Mouse (Mus musculus) neural tube, embryonic 14.5 days (tissue): ENCODE data around the gene Plscr5. TPM values are rescaled to one million over a fixed set of nuclear protein-coding genes. Genes with fewer than 3 reads are reported as not detected.

Experiments
- ATAC-seq: fragments of 200-750 bp; cut with Nextera tagmentation; 2 replicates; pipeline ENCODE4 v1.8.0; 2017; ENCODE audit warnings: low read depth, mild to moderate bottlenecking, moderate TSS enrichment, moderate library complexity
- H3K27ac ChIP-seq: fragments of 300-500 bp; sonication (generic); 2 replicates; pipeline ENCODE4 v1.5.1; 2014; ENCODE audit warnings: low read depth, mild to moderate bottlenecking, control low read depth, low read length, moderate library complexity, mixed read lengths
- H3K27me3 ChIP-seq: fragments of 300-500 bp; sonication (generic); 2 replicates; pipeline ENCODE4 v1.6.1; 2014; ENCODE audit warnings: low read length; ENCODE audit not compliant: control insufficient read depth, insufficient read depth
- H3K36me3 ChIP-seq: fragments of 300-500 bp; sonication (generic); 2 replicates; pipeline ENCODE4 v1.6.1; 2014; ENCODE audit warnings: low read length, mixed read lengths; ENCODE audit not compliant: control insufficient read depth, insufficient read depth
- H3K4me1 ChIP-seq: fragments of 300-500 bp; sonication (generic); 2 replicates; pipeline ENCODE4 v1.6.1; 2014; ENCODE audit warnings: low read length; ENCODE audit not compliant: control insufficient read depth, insufficient read depth
- H3K4me2 ChIP-seq: fragments of 300-500 bp; sonication (generic); 2 replicates; pipeline ENCODE4 v1.6.1; 2014; ENCODE audit warnings: mild to moderate bottlenecking, low read depth, low read length, control low read depth
- H3K4me3 ChIP-seq: fragments of 300-500 bp; sonication (generic); 2 replicates; pipeline ENCODE4 v1.5.1; 2014; ENCODE audit warnings: low read depth, low read length, control low read depth, mixed read lengths
- H3K9ac ChIP-seq: fragments of 300-500 bp; sonication (generic); replicated peaks from 2 replicates; pipeline ENCODE4 v1.6.1; 2014; ENCODE audit warnings: low read depth, mild to moderate bottlenecking, control low read depth, low read length, mixed read lengths
- H3K9me3 ChIP-seq: fragments of 300-500 bp; sonication (generic); 2 replicates; pipeline ENCODE4 v1.6.1; 2016; ENCODE audit warnings: low read length; ENCODE audit not compliant: control insufficient read depth
- WGBS: fragments of 180-500 bp; shearing (Covaris S2); extraction: QIAGEN DNeasy Blood & Tissue Kit; methylation state at CpG from one replicate; pipeline ENCODE4 v1.1.7; 2014; 5-methylcytosine and 5-hydroxymethylcytosine counted together
- polyA plus RNA-seq: library from polyadenylated mRNA; unstranded; fragments of >200 nt; fragmentation: Nextera tagmentation; extraction: Ambion mirVana; gene quantifications from 2 replicates; pipeline ENCODE4 v1.2.1, GENCODE M21; 2014

Plscr5 gene
- polyA plus RNA-seq, 1 experiment from 2014 or later: 1.8 TPM

DNA sequence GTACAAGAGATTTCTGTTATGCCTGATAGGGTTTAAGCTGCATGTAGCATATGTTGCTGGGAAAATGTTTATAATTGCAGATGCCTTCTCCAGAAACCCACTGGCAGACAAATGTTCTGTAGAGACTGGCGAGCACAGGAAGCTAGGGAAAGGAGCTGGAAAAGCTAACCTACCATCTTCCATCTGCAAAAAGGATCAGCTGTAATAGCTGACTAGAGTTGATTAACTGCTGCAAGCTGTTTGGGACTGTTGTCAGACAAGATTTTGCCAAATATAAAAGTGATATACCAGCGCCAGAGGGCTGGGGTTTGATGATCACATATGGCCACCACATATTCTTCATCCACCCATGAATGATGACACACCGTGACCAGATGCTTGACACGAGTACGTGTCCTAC, 6.8 kb downstream of the Plscr5 start:
- H3K27ac ChIP-seq: no peak overlapping the region
- no peaks in the 10 kb centered on the region for H3K36me3 ChIP-seq
- 59% methylated on average over 5 of the region's 5 CpGs for WGBS
- H3K4me1 ChIP-seq: no peaks in the 10 kb centered on the region
- no peaks in the 10 kb centered on the region for H3K27me3 ChIP-seq
- peak; percentile 54; the same call in 1 of the 2 replicates for ATAC-seq
- H3K9ac ChIP-seq: no peak overlapping the region
- H3K9me3 ChIP-seq: no peaks in the 10 kb centered on the region
- no peak overlapping the region for H3K4me2 ChIP-seq
- no peak overlapping the region for H3K4me3 ChIP-seq

DNA sequence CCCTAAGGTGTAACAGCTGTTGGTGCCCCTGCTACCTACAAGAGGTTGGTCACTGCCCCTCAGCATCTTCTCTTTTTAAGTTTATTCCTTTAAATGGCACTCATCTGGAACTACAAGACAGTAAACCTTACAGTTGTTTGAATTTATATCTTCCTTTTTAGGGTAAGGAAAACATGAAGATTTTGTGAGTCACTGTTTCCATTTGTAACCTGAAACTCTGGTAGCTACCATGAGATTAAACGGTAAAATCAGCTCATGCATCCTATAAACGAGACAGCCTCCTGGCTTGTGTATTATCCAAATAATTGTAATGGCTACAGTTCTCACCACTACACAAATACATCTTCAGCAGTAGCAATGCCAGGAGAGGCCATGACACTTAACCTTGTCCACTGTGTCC, 11.7 kb downstream of the Plscr5 start:
- no peak overlapping the region for H3K4me3 ChIP-seq
- H3K27ac ChIP-seq: no peak overlapping the region
- H3K27me3 ChIP-seq: no peaks in the 10 kb centered on the region
- WGBS: 76% methylated on average over 2 of the region's 2 CpGs
- H3K9ac ChIP-seq: no peak overlapping the region
- H3K36me3 ChIP-seq: no peaks in the 10 kb centered on the region
- no peak for ATAC-seq
- H3K9me3 ChIP-seq: no peaks in the 10 kb centered on the region
- no peak overlapping the region for H3K4me2 ChIP-seq
- H3K4me1 ChIP-seq: no peaks in the 10 kb centered on the region

DNA sequence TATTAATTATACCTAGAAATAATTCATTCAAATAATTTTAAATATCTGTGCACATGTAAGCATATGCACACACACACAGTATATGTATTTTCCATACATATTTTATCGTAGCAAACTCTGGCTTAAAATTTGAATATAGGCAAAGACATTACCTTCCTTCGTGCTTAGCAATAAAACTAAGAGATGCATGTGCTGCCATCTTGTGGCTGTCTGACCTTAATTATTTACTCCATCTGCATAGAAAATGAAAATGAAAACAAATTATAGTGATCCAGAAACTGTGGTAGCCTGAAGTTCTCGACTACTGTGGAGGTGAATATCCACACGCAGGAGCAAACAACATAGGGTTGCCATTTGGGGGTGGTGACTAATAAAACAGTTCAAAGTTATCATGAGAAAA, 14.6 kb downstream of the Plscr5 start:
- Histone ChIP-seq H3K4me2 (no peak overlapping the region), H3K36me3 (no peaks in the 10 kb centered on the region), H3K4me3 (no peak overlapping the region), H3K9me3 (no peaks in the 10 kb centered on the region), H3K27ac (no peak overlapping the region), H3K4me1 (no peaks in the 10 kb centered on the region), H3K27me3 (no peaks in the 10 kb centered on the region), H3K9ac (no peak overlapping the region)
- no peak for ATAC-seq
- WGBS: 46% methylated on average over 4 of the region's 4 CpGs

DNA sequence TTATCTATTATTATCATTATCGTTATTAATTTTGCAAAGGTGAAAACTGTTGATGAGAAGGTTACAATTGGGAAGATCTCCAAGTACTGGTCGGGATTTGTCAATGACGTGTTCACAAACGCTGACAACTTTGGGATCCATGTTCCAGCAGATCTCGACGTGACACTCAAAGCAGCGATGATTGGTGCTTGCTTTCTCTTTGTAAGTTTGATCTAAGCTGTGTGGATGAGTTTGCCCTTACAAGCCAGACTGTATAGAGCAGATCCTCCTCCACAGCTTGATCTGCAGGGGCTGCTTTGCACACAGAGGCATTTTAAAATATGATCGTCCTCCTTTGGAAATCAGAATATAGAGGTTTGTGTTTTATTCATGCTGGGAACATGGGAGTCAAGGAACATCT, 15.0 kb downstream of the Plscr5 start:
- H3K9me3 ChIP-seq: no peaks in the 10 kb centered on the region
- no peaks in the 10 kb centered on the region for H3K27me3 ChIP-seq
- H3K4me2 ChIP-seq: no peak overlapping the region
- no peak overlapping the region for H3K9ac ChIP-seq
- no peak overlapping the region for H3K27ac ChIP-seq
- no peak overlapping the region for H3K4me3 ChIP-seq
- WGBS: 81% methylated on average over 8 of the region's 8 CpGs
- no peaks in the 10 kb centered on the region for H3K4me1 ChIP-seq
- no peaks in the 10 kb centered on the region for H3K36me3 ChIP-seq
- ATAC-seq: no peak

DNA sequence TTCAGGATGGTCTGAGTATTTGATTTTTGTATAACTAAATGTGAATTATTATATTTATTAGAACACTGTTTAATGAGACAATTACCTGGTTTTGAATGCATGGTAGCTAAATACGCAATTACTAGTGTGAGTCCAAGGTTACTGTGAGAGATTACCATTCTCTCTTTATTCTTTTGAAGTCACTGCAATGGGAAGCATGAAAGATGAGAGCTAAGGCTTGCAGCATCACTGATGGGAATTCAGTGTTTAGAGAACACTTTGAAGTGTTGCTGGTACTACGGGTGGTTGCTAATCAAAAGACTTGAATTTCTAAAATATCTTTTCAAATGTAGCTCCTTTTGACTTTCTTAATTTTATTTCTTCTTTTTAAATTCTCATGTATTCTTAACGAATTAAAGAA, 17.1 kb downstream of the Plscr5 start:
- H3K9ac ChIP-seq: no peak overlapping the region
- no peaks in the 10 kb centered on the region for H3K9me3 ChIP-seq
- no peak overlapping the region for H3K4me3 ChIP-seq
- H3K27me3 ChIP-seq: no peaks in the 10 kb centered on the region
- no peaks in the 10 kb centered on the region for H3K36me3 ChIP-seq
- 79% methylated on average over 3 of the region's 3 CpGs for WGBS
- no peak for ATAC-seq
- no peak overlapping the region for H3K27ac ChIP-seq
- no peak overlapping the region for H3K4me2 ChIP-seq
- H3K4me1 ChIP-seq: no peaks in the 10 kb centered on the region

DNA sequence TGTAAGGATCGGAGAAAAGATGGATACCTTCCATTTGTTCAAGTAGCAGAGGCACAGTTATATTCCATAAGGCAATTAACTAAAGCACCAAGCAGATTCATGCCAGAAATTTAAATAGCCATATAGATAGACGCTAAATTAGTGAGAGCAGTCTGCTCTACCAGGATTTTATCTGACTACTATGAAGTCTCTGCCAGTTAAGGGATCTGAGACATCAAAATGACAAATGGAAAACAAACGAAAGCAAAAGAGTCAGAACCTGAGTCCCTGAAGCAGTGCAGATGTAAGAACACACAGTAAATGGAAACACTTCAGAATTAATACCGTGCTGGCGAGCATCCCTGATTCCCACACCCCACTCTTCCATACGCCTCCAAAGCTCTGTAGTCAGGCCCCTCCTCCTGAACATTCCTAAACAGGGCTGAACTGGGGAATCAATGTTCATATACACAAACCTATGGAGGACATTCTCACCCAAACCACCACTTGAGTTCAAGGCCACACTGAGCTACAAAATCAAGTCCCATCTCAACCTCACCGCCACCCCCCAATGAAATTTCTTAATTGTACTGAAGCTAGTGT, 17.7 kb downstream of the Plscr5 start:
- no peak overlapping the region for H3K9ac ChIP-seq
- no peaks in the 10 kb centered on the region for H3K27me3 ChIP-seq
- H3K4me3 ChIP-seq: no peak overlapping the region
- no peaks in the 10 kb centered on the region for H3K4me1 ChIP-seq
- H3K4me2 ChIP-seq: no peak overlapping the region
- H3K27ac ChIP-seq: no peak overlapping the region
- 79% methylated on average over 7 of the region's 7 CpGs for WGBS
- no peaks in the 10 kb centered on the region for H3K36me3 ChIP-seq
- ATAC-seq: no peak
- H3K9me3 ChIP-seq: no peaks in the 10 kb centered on the region

DNA sequence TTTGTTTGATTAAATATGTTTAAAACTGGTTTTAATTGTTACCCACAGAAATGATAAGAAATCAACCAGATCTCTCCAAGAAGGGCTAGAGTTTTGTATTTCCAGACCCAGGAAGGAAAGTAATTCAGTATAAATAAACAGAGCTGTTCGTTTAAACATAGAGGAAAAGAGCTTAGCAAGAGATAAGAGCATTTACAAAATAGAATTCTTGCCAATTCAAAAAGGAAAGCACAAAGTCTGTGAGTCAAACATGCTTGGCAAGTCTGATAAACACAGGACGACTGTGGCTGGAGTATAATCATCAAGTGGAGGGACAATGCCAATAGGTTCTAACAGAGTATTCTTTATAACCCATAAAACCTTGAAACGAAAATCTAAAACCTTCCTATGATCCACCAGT, 18.3 kb downstream of the Plscr5 start:
- no peak overlapping the region for H3K9ac ChIP-seq
- H3K4me1 ChIP-seq: no peaks in the 10 kb centered on the region
- H3K36me3 ChIP-seq: no peaks in the 10 kb centered on the region
- H3K4me3 ChIP-seq: no peak overlapping the region
- H3K27ac ChIP-seq: no peak overlapping the region
- no peak for ATAC-seq
- H3K27me3 ChIP-seq: no peaks in the 10 kb centered on the region
- 79% methylated on average over 3 of the region's 3 CpGs for WGBS
- no peak overlapping the region for H3K4me2 ChIP-seq
- no peaks in the 10 kb centered on the region for H3K9me3 ChIP-seq

DNA sequence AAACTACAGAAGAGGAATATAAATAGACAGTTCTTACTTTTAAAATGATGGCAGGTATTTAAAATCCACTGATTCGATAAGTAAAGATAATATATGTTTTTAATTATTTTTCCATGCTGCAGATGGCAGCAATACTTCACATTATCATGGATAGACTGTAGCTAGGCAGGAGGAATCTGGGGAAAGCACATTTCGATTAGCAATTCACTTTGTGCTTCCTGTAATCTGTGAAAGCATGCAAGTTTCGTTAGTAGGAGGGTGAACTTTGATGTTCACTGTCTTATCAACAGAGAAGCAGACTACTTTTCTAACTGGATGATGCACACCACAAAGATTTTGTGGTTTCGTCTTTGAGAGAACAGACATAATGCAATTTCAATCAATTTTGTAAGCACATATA, 24.7 kb downstream of the Plscr5 start:
- WGBS: 81% methylated on average over 4 of the region's 4 CpGs
- Histone ChIP-seq H3K27me3 (no peaks in the 10 kb centered on the region), H3K4me2 (no peak overlapping the region), H3K4me1 (no peaks in the 10 kb centered on the region), H3K4me3 (no peak overlapping the region), H3K9me3 (no peaks in the 10 kb centered on the region), H3K9ac (no peak overlapping the region), H3K27ac (no peak overlapping the region), H3K36me3 (no peaks in the 10 kb centered on the region)
- ATAC-seq: no peak

DNA sequence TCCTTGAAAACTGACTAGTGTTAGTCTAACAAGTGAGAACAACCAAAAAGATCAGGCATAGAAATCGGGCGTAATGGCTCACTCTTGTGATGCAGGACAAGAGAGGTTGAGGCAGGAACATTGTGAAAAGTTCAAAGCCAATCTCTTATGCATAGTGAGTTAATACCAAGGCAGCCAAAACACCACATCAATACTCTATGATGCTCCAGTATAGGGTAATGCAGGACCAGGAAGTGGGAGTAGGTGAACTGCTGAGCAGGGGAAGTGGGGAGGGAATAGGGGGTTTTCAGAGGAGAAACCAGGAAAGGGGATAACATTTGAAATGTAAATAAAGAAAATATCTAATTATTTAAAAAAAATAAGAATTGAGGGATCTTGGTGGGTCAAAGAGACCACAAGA, 25.2 kb downstream of the Plscr5 start:
- Histone ChIP-seq H3K4me3 (no peak overlapping the region), H3K9me3 (no peaks in the 10 kb centered on the region), H3K4me1 (no peaks in the 10 kb centered on the region), H3K27ac (no peak overlapping the region), H3K27me3 (no peaks in the 10 kb centered on the region), H3K4me2 (no peak overlapping the region), H3K36me3 (no peaks in the 10 kb centered on the region), H3K9ac (no peak overlapping the region)
- no peak for ATAC-seq
- 90% methylated on average over 2 of the region's 2 CpGs for WGBS

DNA sequence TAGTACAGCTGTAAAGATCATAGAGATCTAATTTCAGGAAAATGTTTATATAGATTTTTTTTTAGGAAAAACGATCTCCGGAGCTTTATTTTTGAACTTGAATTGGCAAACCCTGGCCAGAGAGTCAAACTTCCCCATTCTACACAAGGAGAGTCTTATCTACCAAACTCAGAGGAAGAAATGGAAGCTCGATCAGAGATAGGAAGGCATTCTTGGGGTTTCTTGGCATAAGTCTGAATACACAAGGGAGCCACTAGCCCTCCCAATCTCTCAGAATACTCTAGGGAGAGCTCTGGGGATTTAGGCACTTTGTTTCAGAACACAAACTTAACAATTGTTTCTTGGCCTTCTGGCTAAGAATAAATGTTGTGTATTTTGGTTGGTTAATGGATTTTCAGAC, 27.4 kb downstream of the Plscr5 start:
- H3K9ac ChIP-seq: no peak overlapping the region
- no peaks in the 10 kb centered on the region for H3K9me3 ChIP-seq
- no peak overlapping the region for H3K4me2 ChIP-seq
- ATAC-seq: no peak
- no peak overlapping the region for H3K27ac ChIP-seq
- 82% methylated on average over 3 of the region's 3 CpGs for WGBS
- H3K27me3 ChIP-seq: no peaks in the 10 kb centered on the region
- no peak overlapping the region for H3K4me3 ChIP-seq
- H3K4me1 ChIP-seq: no peaks in the 10 kb centered on the region
- H3K36me3 ChIP-seq: no peaks in the 10 kb centered on the region
